Mouse (Mus musculus): ENCODE results near the gene Sox2. TPM values are rescaled to one million over a fixed set of nuclear protein-coding genes. Genes with fewer than 3 reads are reported as not detected.

The Sox2 gene
- total and polyA plus RNA-seq, 2 experiments from 2014 or later = not detected

GRCm38 (mm10) chr3:34650621-34651361 lies 586 bp downstream of the Sox2 start:
- H3K4me2 ChIP-seq (ENCODE audit: low read depth, low read length) = peak overlapping the region; percentile 54
- no peak overlapping the region for H3K27ac ChIP-seq (ENCODE audit: low read depth)
- peak overlapping the region; percentile 41 for H3K4me3 ChIP-seq (ENCODE audit: low read depth, low read length)
- H3K9ac ChIP-seq (replicated peaks; ENCODE audit: low read depth, low read length) = no peak overlapping the region
- H3K27me3 ChIP-seq (ENCODE audit: control insufficient read depth, insufficient read depth, low read length) = peaks cover 93% of the 10 kb centered on the region
- ATAC-seq (ENCODE audit: insufficient read depth, low read depth) (peak; percentile 39; the same call in 1 of the 2 replicates), DNase-seq (ENCODE audit: low spot score) (no peak)
- peaks cover 5% of the 10 kb centered on the region; the same call in 1 of the 2 replicates for H3K4me1 ChIP-seq (ENCODE audit: control insufficient read depth, insufficient read depth)
- H3K9me3 ChIP-seq (replicated peaks; ENCODE audit: control insufficient read depth, low read length) = no peaks in the 10 kb centered on the region
- under 1% methylated on average over 66 of the region's 67 CpGs for WGBS
- no peaks in the 10 kb centered on the region for H3K36me3 ChIP-seq (replicated peaks; ENCODE audit: control insufficient read depth, insufficient read depth, low read length)
- TF ChIP-seq CTCF (IDR thresholded peaks at IDR 0.05; ENCODE audit: low read depth) (no peak), EP300 (IDR thresholded peaks at IDR 0.05; ENCODE audit: low read depth) (no peak)

- Histone ChIP-seq H3K27ac (ENCODE audit: low read depth) (no peak overlapping the region), H3K9ac (replicated peaks; ENCODE audit: low read depth, low read length) (no peak overlapping the region), H3K4me3 (ENCODE audit: low read depth, low read length) (no peak overlapping the region), H3K4me1 (ENCODE audit: control insufficient read depth, insufficient read depth) (peaks cover 5% of the 10 kb centered on the region; the same call in 1 of the 2 replicates), H3K9me3 (replicated peaks; ENCODE audit: control insufficient read depth, low read length) (no peaks in the 10 kb centered on the region), H3K4me2 (ENCODE audit: low read depth, low read length) (no peak overlapping the region), H3K27me3 (ENCODE audit: control insufficient read depth, insufficient read depth, low read length) (peaks cover 93% of the 10 kb centered on the region), H3K36me3 (replicated peaks; ENCODE audit: control insufficient read depth, insufficient read depth, low read length) (no peaks in the 10 kb centered on the region)
- DNase-seq (ENCODE audit: low spot score) (no peak), ATAC-seq (ENCODE audit: insufficient read depth, low read depth) (no peak)
- 5% methylated on average over 26 of the region's 26 CpGs for WGBS
- TF ChIP-seq EP300 (IDR thresholded peaks at IDR 0.05; ENCODE audit: low read depth) (no peak), CTCF (IDR thresholded peaks at IDR 0.05; ENCODE audit: low read depth) (no peak)
Observed at GRCm38 (mm10) chr3:34651486-34652170, 1.4 kb downstream of the Sox2 start.

DNA sequence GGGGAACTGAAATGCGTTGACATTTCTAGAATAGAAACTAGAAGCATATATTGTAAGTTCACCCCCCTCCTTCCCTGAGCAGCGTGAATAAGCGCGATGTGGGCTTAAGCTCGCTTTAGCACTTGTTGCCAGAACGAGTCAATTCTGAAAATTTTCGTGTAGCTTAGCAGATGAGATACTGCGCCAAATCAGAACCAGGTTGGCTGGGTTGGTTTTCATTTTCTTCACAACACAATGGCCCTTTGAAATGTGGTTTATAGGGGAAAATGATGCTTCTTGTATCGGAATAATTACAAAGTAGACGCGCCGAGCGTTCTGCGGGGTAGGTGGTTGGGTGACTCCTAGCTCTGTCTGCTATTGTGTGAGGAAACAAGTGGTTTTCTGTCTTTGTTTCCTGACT lies 2.4 kb downstream of the Sox2 start:
- no peaks in the 10 kb centered on the region for H3K36me3 ChIP-seq (replicated peaks; ENCODE audit: control insufficient read depth, insufficient read depth, low read length)
- WGBS = 6% methylated on average over 14 of the region's 14 CpGs
- no peak overlapping the region for H3K4me3 ChIP-seq (ENCODE audit: low read depth, low read length)
- ATAC-seq (ENCODE audit: insufficient read depth, low read depth) (no peak), DNase-seq (ENCODE audit: low spot score) (no peak)
- H3K4me1 ChIP-seq (ENCODE audit: control insufficient read depth, insufficient read depth) = peaks cover 5% of the 10 kb centered on the region; the same call in 1 of the 2 replicates
- H3K27ac ChIP-seq (ENCODE audit: low read depth) = no peak overlapping the region
- no peaks in the 10 kb centered on the region for H3K9me3 ChIP-seq (replicated peaks; ENCODE audit: control insufficient read depth, low read length)
- no peak for TF ChIP-seq EP300 (IDR thresholded peaks at IDR 0.05; ENCODE audit: low read depth)
- TF ChIP-seq CTCF (IDR thresholded peaks at IDR 0.05; ENCODE audit: low read depth) = no peak
- no peak overlapping the region for H3K4me2 ChIP-seq (ENCODE audit: low read depth, low read length)
- H3K9ac ChIP-seq (replicated peaks; ENCODE audit: low read depth, low read length) = no peak overlapping the region
- peaks cover 93% of the 10 kb centered on the region for H3K27me3 ChIP-seq (ENCODE audit: control insufficient read depth, insufficient read depth, low read length)

DNA sequence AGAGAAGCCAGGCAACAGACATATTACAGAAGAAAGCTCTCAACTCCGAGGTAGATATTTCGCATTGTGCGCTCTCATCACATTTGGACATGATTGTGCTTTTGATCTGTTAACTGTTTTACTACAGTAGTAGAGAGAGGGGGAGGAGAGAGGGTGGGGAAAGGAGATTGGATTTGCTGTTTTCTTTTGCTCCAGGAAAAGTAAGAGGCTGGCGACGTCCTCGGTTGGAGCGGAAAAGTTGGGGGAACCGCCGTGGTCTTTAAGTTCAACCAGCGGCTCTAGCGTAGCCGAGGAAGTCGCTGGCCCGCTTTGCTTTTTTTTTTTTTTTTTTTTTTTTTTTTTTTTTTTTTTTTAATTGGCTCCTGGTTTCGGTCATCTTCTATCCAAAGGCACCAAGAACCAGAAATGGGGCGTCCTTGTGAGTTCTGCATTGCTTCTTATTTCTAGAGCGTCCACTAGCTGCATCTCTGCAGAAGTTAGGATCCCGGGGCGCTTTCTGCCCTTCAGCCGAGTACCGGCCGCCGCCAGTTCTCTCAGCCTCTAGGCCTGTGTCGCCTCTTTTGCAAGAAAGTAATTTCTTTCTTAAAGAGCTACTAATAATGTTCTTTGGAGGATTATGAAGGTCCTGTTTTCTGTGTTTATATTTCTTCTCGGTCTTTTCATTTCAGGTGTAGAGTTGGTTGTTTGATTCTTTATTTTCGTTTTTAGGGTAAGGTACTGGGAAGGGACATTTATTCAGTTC lies 3.2 kb downstream of the Sox2 start:
- Histone ChIP-seq H3K9ac (replicated peaks; ENCODE audit: low read depth, low read length) (no peak overlapping the region), H3K27me3 (ENCODE audit: control insufficient read depth, insufficient read depth, low read length) (peaks cover 94% of the 10 kb centered on the region), H3K36me3 (replicated peaks; ENCODE audit: control insufficient read depth, insufficient read depth, low read length) (no peaks in the 10 kb centered on the region), H3K27ac (ENCODE audit: low read depth) (no peak overlapping the region), H3K4me1 (ENCODE audit: control insufficient read depth, insufficient read depth) (peaks cover 5% of the 10 kb centered on the region; the same call in 1 of the 2 replicates), H3K4me2 (ENCODE audit: low read depth, low read length) (no peak overlapping the region), H3K4me3 (ENCODE audit: low read depth, low read length) (no peak overlapping the region), H3K9me3 (replicated peaks; ENCODE audit: control insufficient read depth, low read length) (no peaks in the 10 kb centered on the region)
- WGBS = 3% methylated on average over 26 of the region's 26 CpGs
- TF ChIP-seq EP300 (IDR thresholded peaks at IDR 0.05; ENCODE audit: low read depth) (no peak), CTCF (IDR thresholded peaks at IDR 0.05; ENCODE audit: low read depth) (no peak)
- ATAC-seq (ENCODE audit: insufficient read depth, low read depth) = no peak
- no peak for DNase-seq (ENCODE audit: low spot score)

DNA sequence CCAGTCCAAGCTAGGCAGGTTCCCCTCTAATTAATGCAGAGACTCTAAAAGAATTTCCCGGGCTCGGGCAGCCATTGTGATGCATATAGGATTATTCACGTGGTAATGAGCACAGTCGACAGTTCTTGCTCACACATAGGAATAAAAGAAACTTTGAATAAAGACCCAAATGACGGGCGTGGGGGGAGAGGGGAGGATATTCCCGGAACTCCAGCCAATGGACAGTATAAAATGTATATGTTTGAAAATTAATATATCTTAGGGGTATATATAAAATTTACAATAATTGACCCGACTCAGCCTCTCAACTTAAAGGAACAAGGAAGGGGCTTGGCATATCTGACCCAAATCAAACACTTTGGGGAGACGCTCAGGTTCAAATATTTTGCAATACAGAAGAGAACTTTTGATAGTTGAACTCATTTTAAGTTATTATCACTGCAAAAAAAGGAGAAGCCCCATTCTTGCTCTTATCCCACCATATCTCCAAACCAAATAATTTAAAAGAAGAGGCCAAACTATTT lies 3.8 kb downstream of the Sox2 start:
- Histone ChIP-seq H3K9me3 (replicated peaks; ENCODE audit: control insufficient read depth, low read length) (no peaks in the 10 kb centered on the region), H3K27me3 (ENCODE audit: control insufficient read depth, insufficient read depth, low read length) (peaks cover 94% of the 10 kb centered on the region), H3K4me1 (ENCODE audit: control insufficient read depth, insufficient read depth) (0 out of 2 replicates have a peak, but pooled peaks cover 5% of the 10 kb centered on the region), H3K36me3 (replicated peaks; ENCODE audit: control insufficient read depth, insufficient read depth, low read length) (no peaks in the 10 kb centered on the region), H3K9ac (replicated peaks; ENCODE audit: low read depth, low read length) (no peak overlapping the region), H3K4me3 (ENCODE audit: low read depth, low read length) (no peak overlapping the region), H3K27ac (ENCODE audit: low read depth) (no peak overlapping the region), H3K4me2 (ENCODE audit: low read depth, low read length) (no peak overlapping the region)
- no peak for DNase-seq (ENCODE audit: low spot score)
- TF ChIP-seq EP300 (IDR thresholded peaks at IDR 0.05; ENCODE audit: low read depth) = no peak
- TF ChIP-seq CTCF (IDR thresholded peaks at IDR 0.05; ENCODE audit: low read depth) = no peak
- ATAC-seq (ENCODE audit: insufficient read depth, low read depth) = no peak
- 4% methylated on average over 9 of the region's 9 CpGs for WGBS
